Mouse (Mus musculus): ENCODE data around the gene Cdkl3.
A peak's percentile ranks its signal among the peaks of the same experiment; 100 is the strongest.

The Cdkl3 gene

DNA sequence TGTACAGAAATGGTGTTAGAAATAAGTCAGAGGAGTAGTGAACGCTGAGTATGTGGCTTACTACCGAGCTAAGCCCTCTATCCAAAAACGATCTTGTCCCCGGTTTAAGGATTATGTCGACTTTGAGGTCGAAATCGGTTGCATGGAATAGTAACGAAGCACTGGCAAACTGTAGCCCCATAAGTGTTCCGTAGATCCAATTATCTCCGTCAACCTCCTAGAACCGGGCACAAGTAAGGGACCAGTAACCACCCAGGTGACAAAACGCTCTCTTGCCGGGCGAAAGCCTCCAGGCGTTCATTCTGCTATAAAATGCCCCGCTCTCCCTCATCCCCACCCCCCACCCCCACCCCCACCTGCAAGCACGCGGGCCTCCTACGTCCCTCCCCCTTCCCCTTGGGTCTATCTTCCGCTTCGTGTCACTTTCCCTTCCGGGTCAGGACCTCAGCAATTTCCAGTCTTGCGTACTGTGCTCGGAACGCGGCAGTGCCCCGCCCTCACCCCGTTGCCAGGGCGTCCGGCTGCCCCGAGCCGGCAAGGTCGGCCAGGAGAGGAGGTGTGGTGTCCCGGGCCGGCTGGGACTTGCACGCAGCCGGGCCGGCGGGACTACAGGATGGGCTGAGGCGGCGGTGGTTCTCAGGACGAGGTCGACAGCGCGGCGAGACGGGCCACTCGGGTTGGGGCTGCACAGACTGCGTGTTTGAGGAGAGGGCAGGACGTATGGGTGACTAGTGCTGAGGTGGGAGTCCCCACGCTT lies at the start of gene Cdkl3:
Cdkl3 (plus strand) TSS at position 450 of the 757 bp plus-strand sequence.
- DNase-seq (ENCODE audit: low read depth): peak; percentile 94

DNA sequence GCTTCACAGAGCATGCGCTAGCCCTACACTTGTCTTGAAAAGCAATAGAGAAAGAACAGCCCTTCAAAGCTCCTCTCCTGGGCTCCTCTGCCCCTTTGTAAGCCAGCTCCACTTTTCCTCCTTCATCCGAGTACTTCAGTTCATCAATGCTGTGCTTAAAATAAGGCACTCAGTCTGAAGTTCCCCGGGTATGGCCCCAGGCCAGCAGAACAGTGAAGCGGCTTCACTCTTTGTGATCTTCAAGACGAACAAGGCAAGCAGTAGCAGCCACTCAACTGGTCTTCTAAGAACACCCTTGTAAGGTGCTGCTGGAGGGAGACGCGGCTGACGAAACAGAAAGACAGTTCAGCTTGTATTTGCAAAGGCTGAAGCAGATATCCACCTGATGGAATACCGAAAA lies 47.9 kb upstream of the Cdkl3 start:
- DNase-seq (ENCODE audit: low read depth): no peak

DNA sequence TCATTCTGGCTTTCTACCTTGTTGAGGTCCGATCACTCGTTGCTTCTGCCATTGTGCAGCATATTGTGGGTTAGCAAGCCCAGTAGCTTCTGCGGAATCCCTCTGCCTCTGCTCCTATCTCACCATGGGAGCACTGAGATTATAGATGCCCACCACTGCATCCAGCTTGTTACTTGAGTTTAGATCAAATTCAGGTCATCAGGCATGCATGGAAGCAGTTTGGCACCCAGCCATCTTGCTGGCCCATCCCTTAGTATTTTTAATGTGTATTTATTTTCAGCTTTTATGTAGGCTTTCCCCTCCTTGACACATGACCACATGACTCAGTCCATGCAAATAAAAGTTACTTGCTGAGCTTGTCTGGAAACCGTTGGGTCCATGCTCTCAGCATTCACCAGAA lies 46.3 kb upstream of the Cdkl3 start:
- no peak for DNase-seq (ENCODE audit: low read depth)

DNA sequence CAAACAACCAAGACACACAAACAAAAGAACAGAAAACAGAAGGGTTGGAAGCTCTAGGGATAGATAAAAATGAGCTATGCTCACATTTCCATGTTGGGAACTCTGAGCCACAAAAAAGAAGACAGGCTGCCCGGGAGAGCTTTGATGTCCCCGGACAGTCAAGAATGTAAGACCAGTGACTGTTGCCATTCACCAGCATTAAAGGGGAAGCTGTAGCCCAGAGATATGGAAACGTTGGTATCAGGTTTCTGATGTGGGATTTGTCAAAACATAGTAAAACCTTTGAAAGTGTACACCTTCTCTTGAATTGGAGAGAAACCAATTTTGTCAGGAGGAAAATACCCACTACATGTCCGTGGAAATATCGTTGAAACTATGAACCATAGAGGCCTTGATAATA lies 44.5 kb upstream of the Cdkl3 start:
- no peak for DNase-seq (ENCODE audit: low read depth)

DNA sequence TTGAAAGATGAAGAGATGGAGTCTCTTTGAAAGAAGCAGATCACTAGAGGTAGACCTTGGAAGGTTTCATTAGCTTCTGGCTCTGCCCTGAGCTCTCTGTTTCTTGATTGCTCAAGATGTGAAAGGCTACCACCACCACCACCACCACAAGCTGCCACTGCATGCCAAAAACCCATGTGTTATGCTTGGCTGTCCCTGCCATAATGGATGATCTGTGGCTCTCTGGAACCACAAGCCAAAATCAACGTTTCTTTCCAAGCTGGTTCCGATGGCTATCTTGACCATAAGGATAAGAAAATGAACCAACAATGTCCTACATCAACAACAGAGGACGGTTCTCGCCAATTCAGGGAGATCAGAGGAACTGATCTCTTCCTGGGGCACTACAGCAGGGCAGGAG lies 44.0 kb upstream of the Cdkl3 start:
- no peak for DNase-seq (ENCODE audit: low read depth)

DNA sequence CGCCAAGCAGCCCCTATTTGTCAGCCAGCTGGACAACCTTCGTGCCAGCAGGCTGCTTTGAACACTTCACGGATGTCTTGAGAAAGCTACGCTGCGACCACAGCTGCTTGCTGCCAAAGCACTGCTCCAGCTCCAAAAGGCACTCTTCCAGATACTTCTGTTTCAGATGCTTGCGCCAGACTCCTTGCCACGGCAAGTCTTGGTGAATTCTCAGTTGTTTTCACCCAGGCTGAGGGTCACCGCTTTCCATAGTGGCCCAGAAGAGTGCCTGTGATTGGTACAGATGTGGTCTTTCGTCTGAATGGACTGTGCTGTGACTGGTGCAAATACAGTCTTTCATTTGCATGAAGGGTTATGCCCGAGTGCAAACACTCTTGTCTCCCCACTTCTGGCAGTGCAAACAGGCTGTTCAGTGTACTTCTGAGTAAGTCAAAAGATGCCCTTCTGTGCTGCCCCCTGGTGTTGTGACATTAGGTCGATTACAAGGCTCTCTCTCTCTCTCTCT lies 43.0 kb upstream of the Cdkl3 start:
- DNase-seq (ENCODE audit: low read depth): peak; percentile 53

DNA sequence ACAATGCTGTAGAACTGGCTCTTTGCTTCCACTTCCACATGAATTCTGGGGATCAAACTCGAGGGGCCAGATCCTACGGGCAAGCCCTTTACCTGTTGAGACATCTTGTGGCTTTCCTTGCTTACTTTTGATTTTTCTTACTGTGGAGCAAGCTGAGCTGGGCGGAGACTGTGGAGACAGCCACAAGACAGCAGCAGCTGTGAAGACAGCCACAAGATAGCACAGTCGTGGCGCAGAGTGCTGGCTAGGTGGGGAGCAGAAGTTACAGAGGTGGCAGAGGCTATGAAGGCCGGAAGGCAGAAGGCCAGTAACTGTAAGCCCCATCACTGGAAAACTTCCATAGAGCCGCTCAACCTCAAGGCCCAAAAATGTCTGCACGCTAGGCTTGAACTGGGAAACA lies 42.3 kb upstream of the Cdkl3 start:
- DNase-seq (ENCODE audit: low read depth): peak; percentile 65

DNA sequence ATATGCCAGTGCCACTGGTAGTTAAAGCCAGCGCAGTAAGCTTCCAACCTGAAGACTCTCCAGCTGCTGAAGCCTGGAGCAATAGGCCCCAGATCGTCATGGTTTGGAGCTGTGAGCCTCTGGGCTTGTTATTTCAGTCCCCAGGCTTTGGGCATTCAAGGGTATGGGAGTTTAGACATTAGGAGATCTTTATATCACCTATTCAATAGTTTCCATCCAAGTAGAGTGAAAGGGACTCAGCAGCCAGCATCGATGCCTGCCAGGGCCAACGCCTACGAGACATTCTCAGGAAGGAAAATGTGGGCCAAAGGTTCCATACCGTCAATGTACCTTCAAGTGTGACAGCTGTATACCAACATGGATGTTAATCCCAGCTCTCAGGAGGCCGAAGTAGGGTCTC lies 41.7 kb upstream of the Cdkl3 start:
- DNase-seq (ENCODE audit: low read depth): no peak

DNA sequence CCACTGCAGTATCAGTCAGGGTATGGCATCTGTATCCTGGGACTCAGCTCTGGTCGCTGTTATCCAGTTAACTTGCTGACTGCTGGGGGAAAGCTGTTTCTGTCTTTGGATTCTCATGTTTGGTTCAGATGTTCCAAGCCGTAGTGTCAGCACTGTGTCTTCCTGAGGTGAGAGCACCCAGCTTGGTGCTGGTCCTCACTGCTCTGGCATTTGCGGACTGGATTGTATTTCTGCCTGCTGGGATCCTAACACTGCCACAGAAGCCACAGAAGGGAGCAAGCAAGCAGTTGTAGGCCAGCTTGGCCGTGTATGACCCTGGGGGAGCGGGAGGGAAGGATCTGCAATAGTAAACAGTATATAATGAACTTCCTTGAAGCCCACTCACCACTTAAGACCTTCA lies 37.4 kb upstream of the Cdkl3 start:
- DNase-seq (ENCODE audit: low read depth): no peak

DNA sequence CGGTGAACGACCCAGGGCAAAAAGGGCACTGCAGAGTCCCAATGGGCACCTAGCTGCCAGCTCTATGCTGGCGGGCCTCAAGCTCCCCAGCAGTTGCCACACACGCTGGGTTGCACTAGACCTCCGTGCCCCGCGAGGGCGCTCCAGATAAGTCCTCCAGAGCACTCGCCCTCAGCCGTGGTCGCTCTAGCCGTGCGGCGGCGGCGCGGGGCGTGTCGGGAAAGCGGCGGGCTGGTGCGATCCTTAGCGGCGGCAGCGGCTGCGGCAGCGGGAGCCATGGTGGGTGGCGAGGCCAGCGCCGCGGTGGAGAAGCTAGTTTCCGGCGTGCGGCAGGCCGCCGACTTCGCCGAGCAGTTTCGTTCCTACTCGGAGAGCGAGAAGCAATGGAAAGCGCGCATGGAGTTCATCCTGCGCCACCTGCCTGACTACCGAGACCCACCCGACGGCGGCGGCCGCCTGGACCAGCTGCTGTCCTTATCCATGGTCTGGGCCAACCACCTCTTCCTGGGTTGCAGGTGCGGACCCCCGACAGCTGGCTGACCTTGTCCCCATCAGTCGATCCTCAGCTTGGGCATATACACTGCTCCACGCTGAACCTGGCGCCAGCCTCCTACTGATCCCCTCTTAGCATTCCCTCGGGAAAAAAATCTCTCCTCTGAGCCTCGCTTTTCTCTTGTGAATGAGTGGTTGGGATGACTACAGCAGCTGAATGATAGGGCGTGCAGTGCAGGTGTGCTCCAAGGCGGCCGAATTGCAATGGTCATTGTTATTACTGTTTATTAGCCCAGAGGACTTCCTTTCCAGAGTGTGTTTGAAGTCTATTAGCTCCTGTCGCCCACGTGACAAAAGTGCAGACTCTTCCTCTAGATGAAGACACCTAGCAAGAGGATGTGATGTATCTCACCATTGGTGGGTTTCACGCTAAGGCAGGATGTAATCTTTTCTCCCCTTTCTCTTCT lies 36.3 kb upstream of the Cdkl3 start, which contains the start of gene Cdkn2aipnl:
Cdkn2aipnl (plus strand) TSS at position 219 of the 959 bp plus-strand sequence.
- DNase-seq (ENCODE audit: low read depth): peak; percentile 98

DNA sequence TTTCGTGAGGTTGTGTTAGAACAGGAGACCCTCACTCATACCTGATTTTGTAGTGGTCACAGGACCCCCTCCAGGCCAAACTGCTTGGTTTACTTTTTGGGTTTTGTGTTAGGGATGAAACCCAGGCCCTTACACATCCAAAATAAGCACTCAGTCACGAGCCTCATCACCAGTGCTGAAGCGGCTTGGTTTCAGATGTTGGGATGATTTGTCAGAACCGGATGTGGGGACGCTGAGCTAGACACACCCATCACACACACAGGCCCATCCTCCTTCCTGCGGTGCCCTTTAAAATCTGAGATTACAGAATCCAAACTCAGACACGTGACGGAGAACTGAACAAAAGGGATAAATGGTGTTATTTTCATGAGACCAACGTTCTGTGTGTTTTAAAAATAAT lies 35.1 kb upstream of the Cdkl3 start:
- DNase-seq (ENCODE audit: low read depth): peak; percentile 79

DNA sequence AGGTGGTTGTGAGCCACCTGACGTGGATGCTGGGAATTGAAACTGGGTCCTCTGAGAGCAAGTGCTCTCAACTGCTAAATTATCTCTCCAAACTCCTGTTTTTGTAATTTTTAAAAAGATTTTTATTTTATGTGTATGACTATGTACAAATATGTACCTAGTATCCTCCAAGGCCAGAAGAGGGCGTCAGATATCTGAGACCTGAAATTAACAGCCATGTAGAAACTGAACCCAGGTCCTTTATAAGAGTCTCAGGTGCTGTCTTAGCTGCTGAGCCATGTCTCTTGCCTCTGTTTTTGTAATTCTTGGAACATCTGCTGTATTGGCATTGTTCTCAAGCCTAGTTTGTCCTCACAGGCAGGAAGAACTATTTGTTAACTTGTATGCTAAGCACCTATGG lies 34.5 kb upstream of the Cdkl3 start:
- no peak for DNase-seq (ENCODE audit: low read depth)

DNA sequence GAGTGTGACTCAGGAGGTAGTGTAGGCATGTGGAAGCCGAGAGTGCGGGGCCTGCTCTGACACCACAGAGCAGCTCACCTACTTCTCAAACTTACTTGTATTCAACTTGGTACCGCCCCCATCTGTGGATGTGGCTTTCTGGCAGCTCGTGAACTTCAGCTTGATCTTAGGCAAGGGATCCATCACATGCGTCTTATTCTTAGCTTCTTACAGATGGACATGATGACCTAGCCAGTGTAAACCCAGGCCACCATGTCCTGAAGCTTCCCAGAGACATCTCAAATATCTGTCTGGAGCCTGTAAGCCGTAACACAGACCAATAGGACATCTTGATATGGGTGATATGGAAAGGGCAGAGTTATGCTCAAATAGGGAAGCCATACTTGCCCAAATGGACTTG lies 32.4 kb upstream of the Cdkl3 start:
- no peak for DNase-seq (ENCODE audit: low read depth)

DNA sequence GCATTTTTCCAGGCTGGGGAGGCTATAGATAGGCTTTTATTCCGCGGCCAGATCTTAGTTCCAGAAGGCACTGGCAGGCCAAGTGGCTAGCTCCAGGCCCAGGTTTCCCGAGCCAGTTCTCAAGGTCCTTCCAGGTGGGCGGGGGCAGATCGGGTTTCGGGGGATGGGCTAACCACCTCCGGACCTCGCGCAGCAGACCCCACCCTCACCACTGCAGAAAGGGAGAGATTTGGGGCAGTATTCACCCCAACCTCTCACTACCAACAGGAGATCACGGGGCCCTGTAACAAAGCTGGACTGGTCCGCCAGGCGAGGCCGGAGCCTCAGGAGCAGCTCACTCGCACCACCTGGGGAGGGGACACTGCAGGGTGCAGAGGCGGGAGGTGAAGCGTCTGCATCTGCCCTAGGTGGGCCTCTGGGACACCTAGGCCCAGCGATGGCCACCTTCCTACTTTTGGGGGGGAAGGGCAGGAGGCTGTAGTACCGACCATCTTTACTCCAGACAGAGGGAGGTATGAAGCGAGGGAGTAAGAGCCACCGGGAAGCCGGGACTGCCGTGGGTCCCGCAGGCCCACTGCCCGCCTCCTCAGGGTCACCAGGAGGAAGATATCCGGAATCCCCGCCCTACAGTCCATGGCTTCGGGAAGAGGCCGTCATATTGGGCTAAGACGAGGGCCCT lies 4.3 kb upstream of the Cdkl3 start:
- DNase-seq (ENCODE audit: low read depth): no peak

DNA sequence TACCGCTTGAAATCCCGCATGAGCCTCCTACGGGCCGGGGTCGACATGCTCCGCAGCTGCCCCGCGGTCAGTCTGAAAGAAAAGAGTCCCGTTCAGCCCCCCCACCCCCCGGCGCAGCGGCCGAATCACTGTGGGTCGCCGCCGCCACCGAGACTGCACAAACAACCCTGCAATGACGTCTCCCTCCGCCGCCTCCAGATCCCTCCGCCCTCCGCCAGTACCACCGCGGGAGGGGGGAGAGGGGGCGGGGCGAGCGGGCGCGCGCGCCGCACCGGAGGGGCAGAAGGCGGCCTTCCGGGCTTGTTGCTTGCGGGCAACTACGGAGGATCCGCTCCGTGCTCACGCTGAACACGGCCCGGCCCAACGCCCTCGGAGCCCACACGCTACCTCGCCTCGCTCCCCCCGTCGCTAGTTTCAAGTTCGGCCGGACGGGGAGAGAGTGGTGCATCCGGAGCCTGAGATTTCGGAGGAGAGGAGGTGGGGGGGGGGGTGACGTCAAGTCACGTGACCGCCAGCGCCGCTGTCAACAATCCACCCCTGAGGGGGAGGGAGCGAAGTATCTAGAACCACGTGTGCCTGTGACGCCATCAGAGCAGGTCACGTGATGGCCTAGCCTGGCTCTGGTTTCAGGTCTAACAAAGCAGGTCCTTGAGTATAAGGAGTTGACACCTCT lies 3.6 kb upstream of the Cdkl3 start, which contains the start of gene Ube2b:
Ube2b (minus strand) TSS at position 473 of the 673 bp plus-strand sequence.
- DNase-seq (ENCODE audit: low read depth): peak; percentile 98

DNA sequence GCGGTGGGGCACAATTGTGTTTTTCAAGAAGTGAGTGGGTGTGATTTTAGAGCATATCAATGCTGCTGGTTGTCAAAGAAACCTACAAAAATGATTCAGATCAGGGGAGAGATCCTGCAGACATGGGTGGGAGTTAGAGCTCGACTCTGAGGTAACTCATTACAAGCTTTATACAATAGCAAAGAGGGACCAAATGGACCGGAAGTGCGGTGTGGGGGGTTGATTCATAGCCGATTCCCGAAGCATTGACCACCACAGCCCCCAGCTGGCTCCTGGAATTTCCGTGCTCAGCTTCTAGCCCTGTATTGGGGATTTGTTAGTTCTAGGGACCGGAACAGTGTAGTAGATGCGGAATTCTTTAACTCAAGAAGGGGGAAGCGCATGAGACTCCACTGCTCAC lies 2.7 kb upstream of the Cdkl3 start:
- DNase-seq (ENCODE audit: low read depth): no peak

DNA sequence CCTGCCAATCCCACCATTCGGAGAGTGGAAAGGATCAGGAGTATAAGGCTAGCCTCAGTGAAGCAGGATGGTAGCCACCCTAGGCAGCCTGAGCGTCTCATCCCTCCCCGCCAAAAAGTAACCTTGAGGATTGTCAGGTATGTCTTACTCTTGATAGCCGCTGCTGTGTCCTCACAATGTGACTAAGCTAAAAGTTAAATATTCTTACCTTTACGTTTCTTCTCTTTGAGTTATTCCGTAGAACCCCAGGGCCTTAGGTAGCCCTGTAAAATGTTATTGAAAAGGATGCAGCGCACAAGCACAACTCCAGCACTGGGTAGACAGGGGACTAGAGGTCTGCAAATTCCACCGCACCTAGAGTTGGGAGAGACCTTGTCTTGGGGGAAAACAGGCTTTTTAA lies 2.2 kb upstream of the Cdkl3 start:
- no peak for DNase-seq (ENCODE audit: low read depth)

DNA sequence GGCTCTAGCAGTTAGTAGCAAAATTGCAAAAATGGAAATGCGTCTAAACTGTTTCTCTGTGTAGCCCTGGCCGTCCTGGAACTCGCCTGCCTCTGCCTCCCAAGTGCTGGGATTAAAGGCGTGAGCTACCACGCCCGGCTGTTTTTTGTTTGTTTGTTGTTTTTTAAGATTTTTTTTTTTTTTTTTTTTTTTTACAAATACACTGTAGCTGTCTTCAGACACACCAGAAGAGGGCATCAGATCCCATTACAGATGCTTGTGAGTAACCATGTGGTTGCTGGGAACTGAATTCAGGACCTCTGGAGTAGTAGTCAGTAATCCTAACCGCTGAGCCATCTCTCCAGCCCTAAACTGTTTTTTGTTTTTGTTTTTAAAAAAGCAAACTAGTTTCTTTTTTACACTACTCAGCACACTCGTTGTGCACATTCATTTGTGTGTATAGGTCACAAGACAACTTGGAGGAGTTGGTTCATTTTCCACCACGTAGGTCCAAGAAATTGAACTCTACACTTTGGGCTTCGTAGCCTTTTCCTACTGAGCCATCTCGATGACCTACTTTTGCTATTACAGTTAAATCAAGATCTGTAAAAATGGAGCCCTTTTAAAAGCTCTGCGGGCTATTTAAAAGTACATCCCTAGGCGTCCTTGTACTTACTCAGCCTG lies 1.0 kb upstream of the Cdkl3 start:
- DNase-seq (ENCODE audit: low read depth): no peak

DNA sequence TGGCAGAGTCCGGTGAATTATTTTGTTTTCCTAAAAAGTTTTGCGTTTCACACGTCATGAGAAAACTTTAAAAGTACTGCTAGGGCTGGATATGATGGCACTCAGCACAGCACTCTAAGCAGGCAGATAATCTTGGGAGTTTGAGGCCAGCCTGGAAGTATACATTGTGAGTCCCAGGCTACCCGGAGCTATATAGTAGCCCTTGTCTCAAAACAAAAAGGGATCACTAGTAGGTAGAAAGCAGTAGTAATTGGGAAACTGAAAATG lies 583 bp upstream of the Cdkl3 start:
- DNase-seq (ENCODE audit: low read depth): no peak

DNA sequence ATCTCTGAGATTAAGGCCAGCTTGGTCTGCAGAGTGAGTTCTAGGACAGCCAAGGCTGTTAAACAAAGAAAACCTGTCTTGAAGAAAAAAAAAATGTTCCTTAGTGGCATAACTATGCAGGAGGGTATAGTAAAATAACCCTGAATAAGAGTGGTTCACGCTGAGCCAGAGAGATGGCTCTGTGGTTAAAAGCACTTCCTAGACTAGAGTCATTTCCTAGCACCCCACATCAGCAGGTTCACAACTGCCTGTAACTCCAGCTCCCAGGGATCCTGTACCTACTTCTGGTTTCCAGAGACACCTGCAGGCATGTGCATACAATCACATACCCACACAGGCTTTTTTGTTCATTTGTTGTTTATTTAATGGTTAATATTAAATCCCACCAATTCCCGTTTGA lies 1.6 kb downstream of the Cdkl3 start:
- DNase-seq (ENCODE audit: low read depth): no peak

DNA sequence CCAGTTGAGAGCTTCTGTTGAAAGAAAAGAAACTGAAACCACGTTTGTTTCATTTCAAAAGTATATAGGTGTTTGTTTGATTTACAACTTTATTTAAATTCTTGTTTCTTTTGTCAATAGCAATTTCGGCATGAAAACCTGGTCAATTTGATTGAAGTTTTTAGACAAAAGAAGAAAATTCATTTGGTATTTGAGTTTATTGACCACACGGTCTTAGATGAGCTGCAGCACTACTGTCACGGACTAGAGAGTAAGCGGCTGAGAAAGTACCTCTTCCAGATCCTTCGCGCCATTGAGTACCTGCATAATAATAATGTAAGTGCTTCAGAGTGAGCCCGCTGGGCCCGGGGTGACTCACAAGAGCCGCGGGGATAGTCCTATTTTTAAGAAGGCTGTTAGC lies 7.0 kb downstream of the Cdkl3 start:
- no peak for DNase-seq (ENCODE audit: low read depth)
